Mouse (Mus musculus): ENCODE data around the gene Pkp4. TPM values are rescaled to one million over a fixed set of nuclear protein-coding genes. Genes with fewer than 3 reads are reported as not detected.

The Pkp4 gene
- polyA plus RNA-seq, 1 experiment = 20.4 TPM

- peaks cover 42% of the 10 kb centered on the region for H3K36me3 ChIP-seq (replicated peaks; ENCODE audit: low read length)
- no peaks in the 10 kb centered on the region for H3K27me3 ChIP-seq (replicated peaks)
- no peak overlapping the region for H3K4me3 ChIP-seq (replicated peaks)
- no peak for TF ChIP-seq GATA1 (IDR thresholded peaks at IDR 0.05; ENCODE audit: borderline replicate concordance, low read length)
- no peak for TF ChIP-seq FLI1 (IDR thresholded peaks at IDR 0.05; ENCODE audit: low read length)
- no peaks in the 10 kb centered on the region for H3K9me3 ChIP-seq
- H3K4me1 ChIP-seq = peaks cover 21% of the 10 kb centered on the region
Measured at GRCm38 (mm10) chr2:59193117-59193516, 32.5 kb downstream of the Pkp4 start.

GRCm38 (mm10) chr2:59197156-59197555, 36.5 kb downstream of the Pkp4 start:
- Histone ChIP-seq H3K27me3 (replicated peaks) (no peaks in the 10 kb centered on the region), H3K9me3 (no peaks in the 10 kb centered on the region), H3K4me1 (peaks cover 23% of the 10 kb centered on the region), H3K4me3 (replicated peaks) (no peak overlapping the region), H3K36me3 (replicated peaks; ENCODE audit: low read length) (peaks cover 17% of the 10 kb centered on the region)
- no peak for TF ChIP-seq GATA1 (IDR thresholded peaks at IDR 0.05; ENCODE audit: borderline replicate concordance, low read length)
- no peak for TF ChIP-seq FLI1 (IDR thresholded peaks at IDR 0.05; ENCODE audit: low read length)

GRCm38 (mm10) chr2:59199476-59199976, 38.9 kb downstream of the Pkp4 start:
- H3K4me1 ChIP-seq = peaks cover 36% of the 10 kb centered on the region
- TF ChIP-seq FLI1 (IDR thresholded peaks at IDR 0.05; ENCODE audit: low read length) = no peak
- TF ChIP-seq GATA1 (IDR thresholded peaks at IDR 0.05; ENCODE audit: borderline replicate concordance, low read length) = no peak
- no peak overlapping the region for H3K4me3 ChIP-seq (replicated peaks)
- no peaks in the 10 kb centered on the region for H3K27me3 ChIP-seq (replicated peaks)
- peaks cover 10% of the 10 kb centered on the region for H3K36me3 ChIP-seq (replicated peaks; ENCODE audit: low read length)
- no peaks in the 10 kb centered on the region for H3K9me3 ChIP-seq

- H3K27me3 ChIP-seq (replicated peaks) = no peaks in the 10 kb centered on the region
- no peak overlapping the region for H3K4me3 ChIP-seq (replicated peaks)
- no peaks in the 10 kb centered on the region for H3K9me3 ChIP-seq
- peaks cover 36% of the 10 kb centered on the region for H3K4me1 ChIP-seq
- peaks cover 10% of the 10 kb centered on the region for H3K36me3 ChIP-seq (replicated peaks; ENCODE audit: low read length)
- no peak for TF ChIP-seq GATA1 (IDR thresholded peaks at IDR 0.05; ENCODE audit: borderline replicate concordance, low read length)
Measured at GRCm38 (mm10) chr2:59200511-59200910, 39.9 kb downstream of the Pkp4 start.

GRCm38 (mm10) chr2:59202930-59203329, 42.3 kb downstream of the Pkp4 start:
- H3K4me3 ChIP-seq (replicated peaks) = peak overlapping the region; percentile 66
- H3K27me3 ChIP-seq (replicated peaks) = no peaks in the 10 kb centered on the region
- peaks cover 55% of the 10 kb centered on the region for H3K4me1 ChIP-seq
- H3K9me3 ChIP-seq = no peaks in the 10 kb centered on the region
- TF ChIP-seq GATA1 (IDR thresholded peaks at IDR 0.05; ENCODE audit: borderline replicate concordance, low read length) (no peak), FLI1 (IDR thresholded peaks at IDR 0.05; ENCODE audit: low read length) (no peak)
- peaks cover 6% of the 10 kb centered on the region for H3K36me3 ChIP-seq (replicated peaks; ENCODE audit: low read length)

- TF ChIP-seq GATA1 (IDR thresholded peaks at IDR 0.05; ENCODE audit: borderline replicate concordance, low read length) = no peak
- TF ChIP-seq FLI1 (IDR thresholded peaks at IDR 0.05; ENCODE audit: low read length) = no peak
- H3K4me1 ChIP-seq = peaks cover 56% of the 10 kb centered on the region
- no peaks in the 10 kb centered on the region for H3K9me3 ChIP-seq
- peak overlapping the region; percentile 67 for H3K4me3 ChIP-seq (replicated peaks)
- no peaks in the 10 kb centered on the region for H3K27me3 ChIP-seq (replicated peaks)
- no peaks in the 10 kb centered on the region for H3K36me3 ChIP-seq (replicated peaks; ENCODE audit: low read length)
Measured at GRCm38 (mm10) chr2:59203627-59204425, 43.2 kb downstream of the Pkp4 start.

GRCm38 (mm10) chr2:59205092-59205491, 44.4 kb downstream of the Pkp4 start:
- H3K9me3 ChIP-seq = no peaks in the 10 kb centered on the region
- TF ChIP-seq GATA1 (IDR thresholded peaks at IDR 0.05; ENCODE audit: borderline replicate concordance, low read length) = no peak
- no peaks in the 10 kb centered on the region for H3K36me3 ChIP-seq (replicated peaks; ENCODE audit: low read length)
- no peaks in the 10 kb centered on the region for H3K27me3 ChIP-seq (replicated peaks)
- H3K4me3 ChIP-seq (replicated peaks) = no peak overlapping the region
- peaks cover 56% of the 10 kb centered on the region for H3K4me1 ChIP-seq

- Histone ChIP-seq H3K4me3 (replicated peaks) (no peak overlapping the region), H3K27me3 (replicated peaks) (no peaks in the 10 kb centered on the region)
Measured at GRCm38 (mm10) chr2:59206190-59206589, 45.5 kb downstream of the Pkp4 start.

GRCm38 (mm10) chr2:59207240-59207639, 46.6 kb downstream of the Pkp4 start:
- peak overlapping the region; percentile 28 for H3K4me3 ChIP-seq (replicated peaks)
- no peaks in the 10 kb centered on the region for H3K9me3 ChIP-seq
- peaks cover 42% of the 10 kb centered on the region for H3K4me1 ChIP-seq
- peaks cover 8% of the 10 kb centered on the region for H3K36me3 ChIP-seq (replicated peaks; ENCODE audit: low read length)
- no peaks in the 10 kb centered on the region for H3K27me3 ChIP-seq (replicated peaks)
- TF ChIP-seq FLI1 (IDR thresholded peaks at IDR 0.05; ENCODE audit: low read length) (no peak), GATA1 (IDR thresholded peaks at IDR 0.05; ENCODE audit: borderline replicate concordance, low read length) (no peak)

More at GRCm38 (mm10) chr2:59206190-59206589, 45.5 kb downstream of the Pkp4 start:
- Histone ChIP-seq H3K4me1 (peaks cover 49% of the 10 kb centered on the region), H3K36me3 (replicated peaks; ENCODE audit: low read length) (peaks cover 7% of the 10 kb centered on the region), H3K9me3 (no peaks in the 10 kb centered on the region)
- TF ChIP-seq FLI1 (IDR thresholded peaks at IDR 0.05; ENCODE audit: low read length) = no peak
- TF ChIP-seq GATA1 (IDR thresholded peaks at IDR 0.05; ENCODE audit: borderline replicate concordance, low read length) = no peak

- Histone ChIP-seq H3K27me3 (replicated peaks) (no peaks in the 10 kb centered on the region), H3K4me3 (replicated peaks) (peak overlapping the region; percentile 9), H3K9me3 (no peaks in the 10 kb centered on the region), H3K36me3 (replicated peaks; ENCODE audit: low read length) (peaks cover 8% of the 10 kb centered on the region), H3K4me1 (peaks cover 42% of the 10 kb centered on the region)
- TF ChIP-seq FLI1 (IDR thresholded peaks at IDR 0.05; ENCODE audit: low read length) (no peak), GATA1 (IDR thresholded peaks at IDR 0.05; ENCODE audit: borderline replicate concordance, low read length) (no peak)
Measured at GRCm38 (mm10) chr2:59207725-59208124, 47.1 kb downstream of the Pkp4 start.
